Mouse (Mus musculus) MEL (cell line): ENCODE results near the gene Dyrk1a.

Experiments used
- CTCF ChIP-seq, 3 experiments: IDR thresholded peaks in 2 of 3; conservative IDR thresholded peaks in 1 of 3; 2 replicates each; pipeline ENCODE4 v1.5.1; 2011 to 2012; ENCODE audit warnings: low read length in 3 of 3, low read depth in 2 of 3, mild to moderate bottlenecking in 2 of 3, improper control_type of control experiment in 1 of 3, inconsistent platforms in 1 of 3, mixed read lengths in 1 of 3, moderate library complexity in 1 of 3; ENCODE audit not compliant: control insufficient read depth in 1 of 3, insufficient read depth in 1 of 3, poor library complexity in 1 of 3, severe bottlenecking in 1 of 3
- ELF1 ChIP-seq: IDR thresholded peaks from 2 replicates; pipeline ENCODE4 v1.6.1; 2014; ENCODE audit warnings: low read depth, mild to moderate bottlenecking, inconsistent platforms, low read length, improper control_type of control experiment, moderate library complexity
- EP300 ChIP-seq, 2 experiments: IDR thresholded peaks; 2 replicates each; pipeline ENCODE4 v1.6.1; 2011; ENCODE audit warnings: improper control_type of control experiment in 2 of 2, low read length in 2 of 2, low read depth in 1 of 2, mild to moderate bottlenecking in 1 of 2
- MAX ChIP-seq: IDR thresholded peaks from 2 replicates; pipeline ENCODE4 v1.6.1; 2011; ENCODE audit warnings: low read length, improper control_type of control experiment
- POLR2A ChIP-seq, 2 experiments: IDR thresholded peaks; 2 replicates each; pipeline ENCODE4 v1.6.1; 2011 to 2012; ENCODE audit warnings: low read length in 2 of 2, mild to moderate bottlenecking in 2 of 2, control low read depth in 1 of 2, improper control_type of control experiment in 1 of 2, low read depth in 1 of 2, moderate library complexity in 1 of 2; ENCODE audit not compliant: control insufficient read depth in 1 of 2, insufficient read depth in 1 of 2, poor library complexity in 1 of 2
- TAL1 ChIP-seq: IDR thresholded peaks from 2 replicates; pipeline ENCODE4 v1.6.1; 2012; ENCODE audit warnings: mild to moderate bottlenecking, inconsistent platforms, low read length, moderate library complexity, mixed read lengths
- UBTF ChIP-seq: IDR thresholded peaks from 2 replicates; pipeline ENCODE4 v1.6.1; 2012; ENCODE audit warnings: low read depth, mild to moderate bottlenecking, inconsistent platforms, low read length, improper control_type of control experiment, moderate library complexity, borderline replicate concordance; ENCODE audit not compliant: insufficient read depth
- USF1 ChIP-seq: IDR thresholded peaks from 2 replicates; pipeline ENCODE4 v1.6.1; 2014; ENCODE audit warnings: low read depth, mild to moderate bottlenecking, inconsistent platforms, low read length, improper control_type of control experiment, moderate library complexity
- ZKSCAN1 ChIP-seq: IDR thresholded peaks from 2 replicates; pipeline ENCODE4 v1.6.1; 2012; ENCODE audit warnings: low read depth, mild to moderate bottlenecking, inconsistent platforms, low read length, improper control_type of control experiment, moderate library complexity

DNA sequence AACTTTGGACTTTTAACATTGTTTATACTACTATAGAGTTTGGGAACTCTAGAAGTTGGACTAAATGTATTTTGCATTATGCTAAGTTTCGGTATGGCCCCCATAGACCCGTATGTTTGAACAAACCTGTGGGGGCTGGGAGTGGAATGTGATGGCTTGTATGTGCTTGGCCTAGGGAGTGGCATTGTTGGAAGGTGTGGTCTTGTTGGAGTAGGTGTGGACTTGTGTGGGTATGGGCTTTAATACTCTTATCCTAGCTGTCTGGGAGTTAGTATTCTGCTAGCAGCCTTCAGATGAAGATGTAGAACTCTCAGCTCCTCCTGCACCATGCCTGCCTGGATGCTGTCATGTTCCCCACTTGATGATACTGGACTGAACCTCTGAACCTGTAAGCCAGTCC lies 72.0 kb downstream of the Dyrk1a start:
- TF ChIP-seq CTCF (IDR thresholded peaks at IDR 0.05 in 2 of 3, conservative IDR thresholded peaks at IDR 0.05 in 1 of 3; ENCODE audit: control insufficient read depth in 1 of 3, insufficient read depth in 1 of 3, low read depth in 2 of 3, low read length in 3 of 3, poor library complexity in 1 of 3, severe bottlenecking in 1 of 3) (no peak), ELF1 (no peak), POLR2A (IDR thresholded peaks at IDR 0.05; ENCODE audit: control insufficient read depth in 1 of 2, insufficient read depth in 1 of 2, low read depth in 1 of 2, low read length in 2 of 2, poor library complexity in 1 of 2) (no peak), UBTF (no peak), MAX (no peak), USF1 (no peak), EP300 (IDR thresholded peaks at IDR 0.05; ENCODE audit: low read depth in 1 of 2, low read length in 2 of 2) (no peak), TAL1 (no peak), ZKSCAN1 (no peak)
